Mouse (Mus musculus) E14TG2a.4 (cell line): ENCODE results near the gene Dupd1.

Experiments
- H3K27me3 ChIP-seq: 2 replicates; pipeline ENCODE4 v1.6.1; 2014; ENCODE audit warnings: low read length, control low read depth; ENCODE audit not compliant: insufficient read depth
- H3K36me3 ChIP-seq: 2 replicates; pipeline ENCODE4 v1.6.1; 2014; ENCODE audit warnings: low read length, control low read depth; ENCODE audit not compliant: insufficient read depth
- H3K4me1 ChIP-seq: replicated peaks from 2 replicates; pipeline ENCODE4 v1.6.1; 2014; ENCODE audit warnings: low read depth, low read length, control low read depth
- H3K4me3 ChIP-seq: replicated peaks from 2 replicates; pipeline ENCODE4 v1.5.1; 2014; ENCODE audit warnings: mild to moderate bottlenecking, low read length
- H3K9me3 ChIP-seq: 2 replicates; pipeline ENCODE4 v1.6.1; 2014; ENCODE audit warnings: low read length, control low read depth
- CTCF ChIP-seq: conservative IDR thresholded peaks from 2 replicates; pipeline ENCODE4 v1.5.1; 2014; ENCODE audit warnings: low read length
- NANOG ChIP-seq: IDR thresholded peaks from 2 replicates; pipeline ENCODE4 v1.6.1; 2014; ENCODE audit warnings: borderline replicate concordance, low read length, mixed read lengths
- POU5F1 ChIP-seq: IDR thresholded peaks from 2 replicates; pipeline ENCODE4 v1.6.1; 2014; ENCODE audit warnings: low read length, borderline replicate concordance

Dupd1 gene

GRCm38 (mm10) chr14:21714486-21714885, at the start of gene Dupd1:
Dupd1 (minus strand) TSS chr14:21714576.
- TF ChIP-seq NANOG = no peak
- no peaks in the 10 kb centered on the region for H3K9me3 ChIP-seq
- H3K4me1 ChIP-seq = no peaks in the 10 kb centered on the region

GRCm38 (mm10) chr14:21763736-21764135, 49.4 kb upstream of the Dupd1 start:
- Histone ChIP-seq H3K4me3 (no peak overlapping the region), H3K27me3 (no peaks in the 10 kb centered on the region), H3K36me3 (no peaks in the 10 kb centered on the region), H3K9me3 (no peaks in the 10 kb centered on the region), H3K4me1 (peaks cover 3% of the 10 kb centered on the region; the same call in 1 of the 2 replicates)
- TF ChIP-seq POU5F1 (no peak), CTCF (no peak), NANOG (no peak)

More at GRCm38 (mm10) chr14:21714486-21714885, at the start of gene Dupd1:
- peaks cover 12% of the 10 kb centered on the region for H3K27me3 ChIP-seq
- no peak within 1 kb of the TSS for H3K4me3 ChIP-seq
- H3K36me3 ChIP-seq = no peaks in the 10 kb centered on the region

- TF ChIP-seq CTCF (no peak), NANOG (no peak), POU5F1 (no peak)
- Histone ChIP-seq H3K9me3 (no peaks in the 10 kb centered on the region), H3K36me3 (no peaks in the 10 kb centered on the region), H3K4me3 (no peak overlapping the region), H3K4me1 (no peaks in the 10 kb centered on the region), H3K27me3 (no peaks in the 10 kb centered on the region)
Observed at GRCm38 (mm10) chr14:21761560-21761959, 47.2 kb upstream of the Dupd1 start.

GRCm38 (mm10) chr14:21753367-21753766, 39.0 kb upstream of the Dupd1 start:
- no peaks in the 10 kb centered on the region for H3K9me3 ChIP-seq
- H3K4me1 ChIP-seq = peaks cover 26% of the 10 kb centered on the region
- no peaks in the 10 kb centered on the region for H3K36me3 ChIP-seq
- no peaks in the 10 kb centered on the region for H3K27me3 ChIP-seq
- H3K4me3 ChIP-seq = no peak overlapping the region
- TF ChIP-seq POU5F1 (no peak), CTCF (no peak), NANOG (no peak)

- H3K36me3 ChIP-seq = no peaks in the 10 kb centered on the region
- H3K4me3 ChIP-seq = no peak overlapping the region
- peaks cover 33% of the 10 kb centered on the region for H3K4me1 ChIP-seq
- no peaks in the 10 kb centered on the region for H3K27me3 ChIP-seq
- no peaks in the 10 kb centered on the region for H3K9me3 ChIP-seq
- TF ChIP-seq NANOG = no peak
- no peak for TF ChIP-seq POU5F1
- no peak for TF ChIP-seq CTCF
Observed at GRCm38 (mm10) chr14:21752411-21752810, 38.0 kb upstream of the Dupd1 start.

GRCm38 (mm10) chr14:21750881-21751542, 36.6 kb upstream of the Dupd1 start, which contains the start of gene Dusp13:
Dusp13 (minus strand) TSS chr14:21751181.
- no peaks in the 10 kb centered on the region for H3K36me3 ChIP-seq
- H3K4me3 ChIP-seq = peak within 1 kb of the TSS; percentile 99
- H3K4me1 ChIP-seq = peaks cover 36% of the 10 kb centered on the region
- no peaks in the 10 kb centered on the region for H3K9me3 ChIP-seq
- H3K27me3 ChIP-seq = no peaks in the 10 kb centered on the region
- TF ChIP-seq CTCF (no peak; the same call in 1 of the 2 replicates), NANOG (no peak), POU5F1 (no peak)

- H3K9me3 ChIP-seq = no peaks in the 10 kb centered on the region
- H3K36me3 ChIP-seq = no peaks in the 10 kb centered on the region
- peak within 1 kb of the TSS; percentile 99 for H3K4me3 ChIP-seq
- H3K4me1 ChIP-seq = peaks cover 37% of the 10 kb centered on the region
- TF ChIP-seq POU5F1 (no peak), CTCF (no peak), NANOG (no peak)
- no peaks in the 10 kb centered on the region for H3K27me3 ChIP-seq
Observed at GRCm38 (mm10) chr14:21750008-21750880, 35.9 kb upstream of the Dupd1 start, which contains the start of gene Samd8. Samd8 (plus strand) TSS chr14:21750531.

GRCm38 (mm10) chr14:21748142-21748870, 33.9 kb upstream of the Dupd1 start:
- no peaks in the 10 kb centered on the region for H3K36me3 ChIP-seq
- H3K4me1 ChIP-seq = peaks cover 42% of the 10 kb centered on the region
- no peaks in the 10 kb centered on the region for H3K27me3 ChIP-seq
- peak; percentile 53 for TF ChIP-seq CTCF
- no peak for TF ChIP-seq NANOG
- H3K9me3 ChIP-seq = no peaks in the 10 kb centered on the region
- peak overlapping the region; percentile 57 for H3K4me3 ChIP-seq
